ENCODE assay signal across 8 mouse cellular contexts in genomic region chr10:85183619-85184018, GRCm38 (mm10). TPM values are rescaled to one million over a fixed set of nuclear protein-coding genes. Genes with fewer than 3 reads are reported as not detected.
DNase-seq lines count a peak whose midpoint lies in the region; ATAC-seq and TF ChIP-seq lines count a peak whose summit lies in the region.

No protein-coding gene starts in this region.

- no peak for TF ChIP-seq POLR2A in cerebellum, adult 2 months (IDR thresholded peaks at IDR 0.05; ENCODE audit: borderline replicate concordance, insufficient read depth, low read length)

- under 1% methylated on average over 11 of the region's 11 CpGs for WGBS in cerebellum, adult 2 months
- 4% methylated on average over 11 of the region's 11 CpGs for WGBS in limb, embryonic 11.5 days
- WGBS in midbrain, embryonic 13.5 days, result 2% methylated on average over 11 of the region's 11 CpGs

- peaks cover 12% of the 10 kb centered on the region for H3K4me1 ChIP-seq in cerebellum, adult 2 months (ENCODE audit: control insufficient read depth, insufficient read depth, low read length)
- no peaks in the 10 kb centered on the region; the same call in 1 of the 2 replicates for H3K4me1 ChIP-seq in limb, embryonic 11.5 days (ENCODE audit: control insufficient read depth, insufficient read depth, low read length)
- H3K4me1 ChIP-seq in midbrain, embryonic 13.5 days (replicated peaks), result peaks cover 16% of the 10 kb centered on the region

- no peaks in the 10 kb centered on the region for H3K9me3 ChIP-seq in limb, embryonic 11.5 days (ENCODE audit: control insufficient read depth, low read length)
- no peaks in the 10 kb centered on the region for H3K9me3 ChIP-seq in midbrain, embryonic 13.5 days

- H3K4me3 ChIP-seq in cerebellum, adult 2 months (replicated peaks; ENCODE audit: insufficient read depth, low read depth, low read length), result peak overlapping the region; percentile 95
- H3K4me3 ChIP-seq in limb, embryonic 11.5 days (ENCODE audit: low read depth, low read length), result peak overlapping the region; percentile 83
- peak overlapping the region; percentile 86 for H3K4me3 ChIP-seq in midbrain, embryonic 13.5 days (replicated peaks)

- ATAC-seq in inflammation-experienced regulatory T-cells, adult 6 months, result peak; percentile 20
- ATAC-seq in limb, embryonic 11.5 days (ENCODE audit: insufficient number of reproducible peaks, low FRiP score, low TSS enrichment, low read depth), result no peak
- ATAC-seq in midbrain, embryonic 13.5 days, result no peak

- peak; percentile 39 for DNase-seq in right cerebral cortex, adult 18-20 months
- DNase-seq in right cerebral cortex, postnatal 4 days, result no peak
- DNase-seq in cerebellum, adult 2 months, result peak; percentile 53 to 67
- DNase-seq in forelimb bud, embryonic 11.5 days (ENCODE audit: low read depth, low spot score), result peak; percentile 80
- DNase-seq in limb, embryonic 11.5 days (ENCODE audit: low spot score), result peak; percentile 43
- peak; percentile 87 for DNase-seq in telencephalon, adult 2 months (ENCODE audit: low read depth, low spot score)

- H3K9ac ChIP-seq in limb, embryonic 11.5 days (ENCODE audit: low read length), result no peak overlapping the region
- H3K9ac ChIP-seq in midbrain, embryonic 13.5 days (replicated peaks), result peak overlapping the region; percentile 59

- peak; percentile 35; the same call in 1 of the 2 replicates for TF ChIP-seq CTCF in cerebellum, adult 2 months (IDR thresholded peaks at IDR 0.05; ENCODE audit: borderline replicate concordance, insufficient read depth, low read depth, low read length)

- H3K36me3 ChIP-seq in limb, embryonic 11.5 days (ENCODE audit: control insufficient read depth, insufficient read depth, low read length), result no peaks in the 10 kb centered on the region
- no peaks in the 10 kb centered on the region for H3K36me3 ChIP-seq in midbrain, embryonic 13.5 days

- no peaks in the 10 kb centered on the region for H3K27me3 ChIP-seq in cerebellum, adult 2 months (ENCODE audit: control insufficient read depth, insufficient read depth, low read length)
- no peaks in the 10 kb centered on the region for H3K27me3 ChIP-seq in limb, embryonic 11.5 days (ENCODE audit: control insufficient read depth, insufficient read depth, low read length)
- no peaks in the 10 kb centered on the region for H3K27me3 ChIP-seq in midbrain, embryonic 13.5 days

- H3K27ac ChIP-seq in cerebellum, adult 2 months (ENCODE audit: insufficient read depth, low read length), result no peak overlapping the region
- no peak overlapping the region for H3K27ac ChIP-seq in limb, embryonic 11.5 days (replicated peaks; ENCODE audit: low read depth, low read length)
- peak overlapping the region; percentile 64 for H3K27ac ChIP-seq in midbrain, embryonic 13.5 days

- H3K4me2 ChIP-seq in limb, embryonic 11.5 days (ENCODE audit: low read depth, severe bottlenecking), result peak overlapping the region; percentile 97
- peak overlapping the region; percentile 100 for H3K4me2 ChIP-seq in midbrain, embryonic 13.5 days (replicated peaks)

RNA-seq across cellular contexts. Expression of gene Cry1, which starts 1.2 kb away (rescaled TPM):
- 23.8 and 24.6 TPM in 2 replicates for polyA plus RNA-seq in cerebellum, adult 2 months (2012; rRNA removed)
- 1 to 10 TPM; 4.1 to 7.8 (median 5.3) TPM for polyA plus RNA-seq in inflammation-experienced regulatory T-cells, adult 6 months (2017; shearing (Covaris generic))
- polyA plus RNA-seq in limb, embryonic 11.5 days (2014; fragmentation: Nextera tagmentation; extraction: Ambion mirVana), result 37.4 and 38.5 TPM in 2 replicates
- 31.3 and 31.7 TPM in 2 replicates for polyA plus RNA-seq in midbrain, embryonic 13.5 days (2015; fragmentation: Nextera tagmentation; extraction: Ambion mirVana)

RNA-seq across cellular contexts. Expression of gene Mterf2, which starts 55.8 kb away (rescaled TPM):
- polyA plus RNA-seq in cerebellum, adult 2 months (2012; rRNA removed), result 22.4 and 23.0 TPM in 2 replicates
- polyA plus RNA-seq in inflammation-experienced regulatory T-cells, adult 6 months (2017; shearing (Covaris generic)), result 10 to 100 TPM; 16.1 to 25.0 (median 19.9) TPM
- 24.4 and 27.6 TPM in 2 replicates for polyA plus RNA-seq in limb, embryonic 11.5 days (2014; fragmentation: Nextera tagmentation; extraction: Ambion mirVana)
- polyA plus RNA-seq in midbrain, embryonic 13.5 days (2015; fragmentation: Nextera tagmentation; extraction: Ambion mirVana), result 31.8 and 37.0 TPM in 2 replicates
